Mouse (Mus musculus): ENCODE results near the gene Nt5m. TPM values are rescaled to one million over a fixed set of nuclear protein-coding genes. Genes with fewer than 3 reads are reported as not detected.

Gene Nt5m
- polyA plus RNA-seq (2015; fragmentation: Nextera tagmentation; extraction: Ambion mirVana), result 13.7 and 16.0 TPM in 2 replicates

DNA sequence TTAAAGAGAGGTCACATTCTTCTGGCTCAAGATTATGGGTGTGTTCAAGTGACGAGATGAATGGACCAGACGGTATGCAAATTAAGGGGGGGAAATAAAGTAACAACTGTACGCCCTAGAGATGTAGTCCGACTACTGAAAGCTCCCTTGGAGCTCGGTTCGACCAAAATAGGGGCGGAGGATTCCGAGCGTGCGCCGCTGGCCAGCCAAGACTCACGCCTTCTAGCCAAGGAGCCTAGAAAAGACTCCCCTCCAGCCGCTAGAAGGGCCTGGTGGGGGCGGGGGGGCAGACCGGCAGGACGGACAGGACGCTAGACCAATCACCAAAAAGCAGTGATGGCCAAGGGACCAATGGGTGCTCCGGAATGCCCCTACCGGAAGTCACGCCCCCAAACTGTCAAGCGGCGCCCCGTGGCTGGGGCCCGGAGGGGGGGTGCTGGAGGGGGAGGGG lies at the start of gene Nt5m:
Nt5m (plus strand) TSS at position 440 of the 451 bp plus-strand sequence.
- WGBS (ENCODE audit: insufficient replicate concordance), result 0% methylated on average over 24 of the region's 24 CpGs

DNA sequence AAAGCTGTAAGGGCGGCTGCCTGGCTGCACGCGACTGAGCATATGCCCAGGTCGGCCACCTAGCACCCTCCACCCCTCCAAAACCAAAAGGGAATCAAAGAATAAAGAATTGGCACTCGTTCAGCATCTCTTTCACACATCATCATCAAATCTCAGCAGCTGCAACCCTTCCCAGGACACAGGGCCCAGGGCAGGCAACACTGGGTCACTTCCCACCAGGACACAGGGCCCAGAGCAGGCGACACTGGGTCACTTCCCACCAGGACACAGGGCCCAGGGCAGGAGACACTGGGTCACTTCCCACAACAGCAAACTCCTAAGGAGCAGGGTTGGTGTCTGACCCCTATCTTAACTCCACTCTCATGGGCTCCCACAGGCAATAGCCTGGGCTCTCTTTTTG lies 45.9 kb upstream of the Nt5m start:
- no peak overlapping the region for H3K9ac ChIP-seq
- no peak overlapping the region for H3K4me3 ChIP-seq (replicated peaks)
- no peak for ATAC-seq (ENCODE audit: insufficient read depth)
- no peaks in the 10 kb centered on the region for H3K27me3 ChIP-seq
- H3K9me3 ChIP-seq (replicated peaks), result no peaks in the 10 kb centered on the region
- no peak overlapping the region for H3K27ac ChIP-seq (replicated peaks)
- H3K4me2 ChIP-seq, result no peak overlapping the region
- H3K4me1 ChIP-seq (replicated peaks), result no peaks in the 10 kb centered on the region
- peaks cover 70% of the 10 kb centered on the region for H3K36me3 ChIP-seq (replicated peaks)
- WGBS (ENCODE audit: insufficient replicate concordance), result 80% methylated on average over 6 of the region's 6 CpGs

More for the DNA sequence above, at the start of gene Nt5m:
- H3K4me2 ChIP-seq, result peak within 1 kb of the TSS; percentile 67
- peaks cover 31% of the 10 kb centered on the region for H3K4me1 ChIP-seq (replicated peaks)
- H3K36me3 ChIP-seq (replicated peaks), result peaks cover 26% of the 10 kb centered on the region
- peak within 1 kb of the TSS; percentile 95 for H3K4me3 ChIP-seq (replicated peaks)
- peak within 1 kb of the TSS; percentile 90 for H3K9ac ChIP-seq
- H3K27me3 ChIP-seq, result no peaks in the 10 kb centered on the region
- peak; percentile 96 for ATAC-seq (ENCODE audit: insufficient read depth)
- no peaks in the 10 kb centered on the region for H3K9me3 ChIP-seq (replicated peaks)
- peak within 1 kb of the TSS; percentile 93 for H3K27ac ChIP-seq (replicated peaks)

DNA sequence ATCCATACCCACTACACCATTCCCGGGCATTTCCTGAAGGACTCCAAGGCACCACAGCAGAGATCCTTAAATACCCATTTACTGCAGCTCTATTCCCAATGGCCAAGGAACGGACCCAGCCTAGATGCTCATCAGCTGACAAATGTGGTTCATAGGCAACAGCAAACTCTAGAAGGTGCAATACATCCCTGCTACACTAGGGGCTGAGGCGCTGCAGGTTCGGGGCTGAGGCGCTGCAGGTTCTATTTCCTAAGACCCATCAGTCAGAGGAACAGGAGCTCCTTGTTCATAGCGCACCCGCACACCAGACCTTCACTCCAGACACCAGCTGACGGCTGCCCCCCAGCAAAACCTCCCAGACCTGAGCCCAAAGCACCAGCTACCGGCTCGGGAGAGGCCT lies 38.8 kb upstream of the Nt5m start:
- H3K27me3 ChIP-seq, result no peaks in the 10 kb centered on the region
- H3K9me3 ChIP-seq (replicated peaks), result no peaks in the 10 kb centered on the region
- peaks cover 98% of the 10 kb centered on the region for H3K36me3 ChIP-seq (replicated peaks)
- H3K4me3 ChIP-seq (replicated peaks), result no peak overlapping the region
- H3K4me2 ChIP-seq, result no peak overlapping the region
- H3K9ac ChIP-seq, result no peak overlapping the region
- WGBS (ENCODE audit: insufficient replicate concordance), result 83% methylated on average over 10 of the region's 10 CpGs
- H3K27ac ChIP-seq (replicated peaks), result no peak overlapping the region
- H3K4me1 ChIP-seq (replicated peaks), result no peaks in the 10 kb centered on the region
- ATAC-seq (ENCODE audit: insufficient read depth), result no peak

DNA sequence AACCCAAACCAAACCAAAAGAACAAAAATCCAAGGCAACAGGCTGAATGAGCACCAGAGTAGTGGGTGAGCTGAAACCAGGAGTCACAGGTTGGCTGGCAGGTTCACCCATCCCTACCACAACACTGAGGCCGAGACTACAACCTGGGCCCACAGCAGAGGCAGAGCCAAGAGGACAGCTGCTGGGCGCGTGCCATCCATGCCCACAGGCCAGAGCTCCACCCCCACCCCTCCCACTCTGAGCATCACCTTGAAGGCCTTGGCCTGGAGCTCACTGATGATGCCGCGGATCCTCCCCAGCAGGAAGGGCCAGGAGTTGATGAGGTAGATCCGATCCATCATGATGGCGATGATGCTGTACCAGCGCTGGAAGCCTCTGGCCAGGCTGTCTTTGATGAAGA lies 37.4 kb upstream of the Nt5m start:
- H3K9ac ChIP-seq, result no peak overlapping the region
- no peak overlapping the region for H3K27ac ChIP-seq (replicated peaks)
- H3K4me1 ChIP-seq (replicated peaks), result no peaks in the 10 kb centered on the region
- peaks cover 96% of the 10 kb centered on the region for H3K36me3 ChIP-seq (replicated peaks)
- no peaks in the 10 kb centered on the region for H3K9me3 ChIP-seq (replicated peaks)
- no peak overlapping the region for H3K4me2 ChIP-seq
- ATAC-seq (ENCODE audit: insufficient read depth), result no peak
- WGBS (ENCODE audit: insufficient replicate concordance), result 83% methylated on average over 8 of the region's 8 CpGs
- no peak overlapping the region for H3K4me3 ChIP-seq (replicated peaks)
- no peaks in the 10 kb centered on the region for H3K27me3 ChIP-seq

DNA sequence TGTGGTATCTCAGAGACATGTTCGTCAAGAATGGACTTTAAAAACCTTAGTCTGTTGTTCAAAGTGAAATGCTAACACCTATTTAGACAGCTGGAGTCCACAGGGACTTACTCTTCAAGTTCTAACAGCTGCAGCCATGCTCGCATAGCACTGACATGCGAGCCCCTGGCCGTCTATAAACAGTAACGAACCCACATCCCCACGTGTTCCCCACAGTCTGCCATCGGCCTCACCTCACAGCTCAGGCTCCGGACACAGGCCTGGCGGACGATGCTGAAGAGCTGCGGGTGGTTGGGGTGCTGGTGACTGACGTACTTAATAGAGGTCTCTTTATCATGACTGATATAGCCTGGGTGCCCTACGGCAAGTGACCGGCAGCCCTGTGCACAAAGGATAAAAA lies 35.7 kb upstream of the Nt5m start:
- WGBS (ENCODE audit: insufficient replicate concordance), result 83% methylated on average over 14 of the region's 14 CpGs
- H3K4me3 ChIP-seq (replicated peaks), result no peak overlapping the region
- no peaks in the 10 kb centered on the region for H3K9me3 ChIP-seq (replicated peaks)
- H3K36me3 ChIP-seq (replicated peaks), result peaks cover 90% of the 10 kb centered on the region
- no peaks in the 10 kb centered on the region for H3K27me3 ChIP-seq
- no peak overlapping the region for H3K9ac ChIP-seq
- no peak for ATAC-seq (ENCODE audit: insufficient read depth)
- H3K4me1 ChIP-seq (replicated peaks), result peaks cover 8% of the 10 kb centered on the region
- H3K4me2 ChIP-seq, result no peak overlapping the region
- H3K27ac ChIP-seq (replicated peaks), result no peak overlapping the region

DNA sequence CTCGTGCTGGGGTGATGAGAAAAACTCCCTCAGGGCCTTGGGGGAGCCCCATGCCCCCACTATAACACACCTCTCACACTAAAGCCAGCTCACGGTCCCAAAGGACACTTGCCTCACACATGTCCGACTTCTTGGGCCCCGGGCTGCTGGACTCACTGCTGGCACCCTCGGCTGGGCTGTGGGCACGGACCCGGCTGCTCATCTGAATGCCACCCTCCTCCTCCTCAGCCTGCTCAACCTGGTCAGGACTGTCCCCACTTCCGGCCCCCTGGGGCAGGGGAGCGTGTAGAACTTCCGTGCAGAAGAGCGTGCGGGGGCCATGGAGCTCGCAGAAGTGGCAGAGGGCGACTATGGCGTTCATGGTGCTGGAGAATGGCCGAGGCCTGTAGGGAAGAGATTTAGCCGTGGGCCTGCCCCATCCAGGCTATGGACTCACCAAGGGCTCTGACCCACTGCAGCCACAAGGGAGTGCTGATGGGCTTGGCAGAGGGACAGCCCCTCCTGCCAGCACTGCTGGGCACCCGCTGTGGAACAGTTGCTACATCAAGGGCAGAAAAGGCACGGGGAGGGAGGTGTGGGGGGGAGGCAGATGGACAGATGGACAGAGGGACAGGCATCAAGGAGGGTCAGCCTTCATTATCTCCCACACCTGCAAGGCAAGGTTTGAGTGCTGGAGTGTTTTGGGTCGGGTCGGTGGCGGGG lies 34.7 kb upstream of the Nt5m start:
- no peak overlapping the region for H3K4me2 ChIP-seq
- WGBS (ENCODE audit: insufficient replicate concordance), result 79% methylated on average over 22 of the region's 22 CpGs
- no peak overlapping the region for H3K27ac ChIP-seq (replicated peaks)
- H3K9ac ChIP-seq, result no peak overlapping the region
- H3K4me1 ChIP-seq (replicated peaks), result peaks cover 18% of the 10 kb centered on the region
- peaks cover 79% of the 10 kb centered on the region for H3K36me3 ChIP-seq (replicated peaks)
- no peak for ATAC-seq (ENCODE audit: insufficient read depth)
- H3K9me3 ChIP-seq (replicated peaks), result no peaks in the 10 kb centered on the region
- H3K4me3 ChIP-seq (replicated peaks), result no peak overlapping the region
- no peaks in the 10 kb centered on the region for H3K27me3 ChIP-seq

DNA sequence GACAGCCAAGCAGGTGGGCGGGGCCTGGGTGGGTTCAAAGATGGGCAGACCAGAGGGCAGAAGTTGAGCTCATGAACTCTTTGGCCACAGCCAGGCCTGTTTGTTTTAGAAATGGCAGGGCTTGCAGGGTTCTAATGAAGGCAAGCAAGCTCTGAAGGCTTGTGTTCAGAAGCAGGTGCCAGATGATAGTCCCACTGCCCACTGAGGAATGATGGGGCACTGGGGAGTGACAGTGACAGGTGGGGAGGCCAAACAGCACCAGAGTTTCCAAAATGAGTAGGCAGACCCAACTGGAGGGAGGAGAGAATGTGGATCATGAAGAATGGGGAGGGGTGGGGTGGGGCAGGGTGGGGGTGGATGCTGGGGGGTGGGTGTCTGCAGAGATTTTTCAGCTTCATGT lies 34.0 kb upstream of the Nt5m start:
- no peaks in the 10 kb centered on the region for H3K9me3 ChIP-seq (replicated peaks)
- 76% methylated on average over 1 of the region's 1 CpGs for WGBS (ENCODE audit: insufficient replicate concordance)
- ATAC-seq (ENCODE audit: insufficient read depth), result no peak
- peaks cover 72% of the 10 kb centered on the region for H3K36me3 ChIP-seq (replicated peaks)
- no peak overlapping the region for H3K9ac ChIP-seq
- H3K27me3 ChIP-seq, result no peaks in the 10 kb centered on the region
- no peak overlapping the region for H3K4me2 ChIP-seq
- no peak overlapping the region for H3K27ac ChIP-seq (replicated peaks)
- peaks cover 18% of the 10 kb centered on the region for H3K4me1 ChIP-seq (replicated peaks)
- H3K4me3 ChIP-seq (replicated peaks), result no peak overlapping the region

DNA sequence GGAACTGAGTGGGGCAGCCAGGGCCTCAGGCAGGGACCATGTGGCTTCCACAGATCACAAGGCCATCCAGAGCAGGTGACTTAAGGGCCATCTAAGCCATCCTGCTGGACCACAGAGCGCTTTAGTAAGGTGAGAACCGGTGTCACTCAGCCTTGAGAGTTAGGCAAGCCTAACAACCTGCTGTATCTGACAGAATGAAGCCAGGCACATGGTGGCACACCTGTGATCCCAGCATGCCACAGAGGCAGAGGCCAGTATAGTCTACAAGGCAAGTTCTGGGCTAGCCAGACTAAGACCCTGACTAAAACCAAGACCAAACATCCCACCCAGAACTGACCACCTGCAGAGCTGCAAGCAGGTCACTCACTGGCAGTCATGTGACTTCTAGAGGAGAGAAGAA lies 33.6 kb upstream of the Nt5m start:
- no peaks in the 10 kb centered on the region for H3K27me3 ChIP-seq
- no peak overlapping the region for H3K4me2 ChIP-seq
- H3K9ac ChIP-seq, result no peak overlapping the region
- no peaks in the 10 kb centered on the region for H3K9me3 ChIP-seq (replicated peaks)
- peaks cover 68% of the 10 kb centered on the region for H3K36me3 ChIP-seq (replicated peaks)
- no peak for ATAC-seq (ENCODE audit: insufficient read depth)
- H3K4me3 ChIP-seq (replicated peaks), result no peak overlapping the region
- H3K4me1 ChIP-seq (replicated peaks), result peaks cover 22% of the 10 kb centered on the region
- H3K27ac ChIP-seq (replicated peaks), result no peak overlapping the region
- WGBS (ENCODE audit: insufficient replicate concordance), result 91% methylated on average over 2 of the region's 2 CpGs

DNA sequence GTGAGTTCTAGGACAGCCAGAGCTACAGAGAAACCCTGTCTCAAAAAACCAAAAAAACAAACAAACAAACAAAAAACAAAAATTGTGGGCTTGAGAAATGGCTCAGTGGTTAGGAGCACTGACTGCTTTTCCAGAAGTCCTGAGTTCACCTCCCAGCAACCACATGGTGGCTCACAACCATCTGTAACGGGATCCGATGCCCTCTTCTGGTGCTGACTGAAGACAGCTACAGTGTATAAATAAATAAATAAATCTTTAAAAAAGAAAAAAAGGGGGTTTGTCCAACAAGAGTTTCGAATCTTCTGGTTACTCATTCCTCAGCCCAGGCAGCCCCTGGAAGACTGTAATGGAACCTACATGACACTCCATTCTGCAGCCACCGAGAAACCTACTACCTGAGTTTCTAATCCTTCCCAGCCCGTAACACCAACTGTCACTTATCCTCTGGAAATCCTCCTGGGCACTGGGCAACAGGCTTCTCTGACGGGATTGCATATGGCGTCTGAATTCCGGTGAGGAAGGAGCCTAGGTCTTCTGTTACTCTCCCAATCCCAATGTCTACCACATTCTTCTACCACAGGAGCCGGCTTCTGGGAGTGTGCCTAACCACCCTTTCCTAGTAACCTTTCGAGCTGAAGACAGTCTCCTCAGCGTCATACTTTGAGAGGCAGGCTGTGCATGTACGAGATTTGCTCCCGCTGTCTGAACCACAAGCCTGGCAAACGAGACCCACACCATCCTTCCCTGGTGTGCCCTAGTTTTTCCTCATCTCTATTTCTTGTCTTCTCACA lies 30.9 kb upstream of the Nt5m start:
- Histone ChIP-seq H3K4me2 (peak overlapping the region; percentile 94), H3K4me1 (replicated peaks) (peaks cover 32% of the 10 kb centered on the region), H3K9me3 (replicated peaks) (no peaks in the 10 kb centered on the region), H3K36me3 (replicated peaks) (peaks cover 43% of the 10 kb centered on the region), H3K4me3 (replicated peaks) (peak overlapping the region; percentile 83), H3K27me3 (no peaks in the 10 kb centered on the region), H3K9ac (peak overlapping the region; percentile 51; the same call in 1 of the 2 replicates), H3K27ac (replicated peaks) (peak overlapping the region; percentile 93)
- WGBS (ENCODE audit: insufficient replicate concordance), result 63% methylated on average over 14 of the region's 14 CpGs
- no peak for ATAC-seq (ENCODE audit: insufficient read depth)

DNA sequence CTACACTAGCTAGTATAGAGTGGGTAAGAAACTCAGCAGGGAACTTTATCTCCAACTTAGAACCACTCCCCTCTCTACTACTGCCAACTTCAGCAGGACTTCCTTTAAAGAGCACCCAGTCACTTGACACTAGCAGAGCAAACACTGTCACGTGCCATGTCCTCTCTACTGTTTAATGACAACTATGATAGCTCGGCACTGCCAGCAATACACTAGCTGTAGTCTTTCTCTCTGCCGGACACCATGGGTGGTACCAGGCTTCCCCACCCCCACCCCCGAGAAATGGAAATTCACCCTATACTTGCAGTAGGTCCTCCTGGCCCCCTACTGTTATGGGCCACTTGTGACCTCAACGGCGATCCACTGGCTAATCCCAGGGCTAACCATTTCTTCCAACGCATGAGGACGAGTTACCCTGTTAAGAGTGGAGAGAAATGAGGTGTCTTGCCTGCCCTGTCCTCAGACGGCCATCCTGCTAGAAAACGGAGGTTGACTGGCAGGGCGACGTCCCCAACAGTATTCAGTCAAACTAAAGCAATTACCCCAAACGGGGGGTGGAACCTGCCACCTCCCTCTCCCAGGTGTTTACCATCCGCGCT lies 30.1 kb upstream of the Nt5m start:
- Histone ChIP-seq H3K9ac (peak overlapping the region; percentile 89), H3K4me2 (peak overlapping the region; percentile 94), H3K4me1 (replicated peaks) (peaks cover 32% of the 10 kb centered on the region), H3K36me3 (replicated peaks) (peaks cover 35% of the 10 kb centered on the region), H3K27me3 (no peaks in the 10 kb centered on the region), H3K9me3 (replicated peaks) (no peaks in the 10 kb centered on the region), H3K4me3 (replicated peaks) (peak overlapping the region; percentile 83), H3K27ac (replicated peaks) (peak overlapping the region; percentile 93)
- ATAC-seq (ENCODE audit: insufficient read depth), result peak; percentile 29
- under 1% methylated on average over 15 of the region's 15 CpGs for WGBS (ENCODE audit: insufficient replicate concordance)
